8 mouse cellular contexts compared by ENCODE assay signal in the genomic region with DNA sequence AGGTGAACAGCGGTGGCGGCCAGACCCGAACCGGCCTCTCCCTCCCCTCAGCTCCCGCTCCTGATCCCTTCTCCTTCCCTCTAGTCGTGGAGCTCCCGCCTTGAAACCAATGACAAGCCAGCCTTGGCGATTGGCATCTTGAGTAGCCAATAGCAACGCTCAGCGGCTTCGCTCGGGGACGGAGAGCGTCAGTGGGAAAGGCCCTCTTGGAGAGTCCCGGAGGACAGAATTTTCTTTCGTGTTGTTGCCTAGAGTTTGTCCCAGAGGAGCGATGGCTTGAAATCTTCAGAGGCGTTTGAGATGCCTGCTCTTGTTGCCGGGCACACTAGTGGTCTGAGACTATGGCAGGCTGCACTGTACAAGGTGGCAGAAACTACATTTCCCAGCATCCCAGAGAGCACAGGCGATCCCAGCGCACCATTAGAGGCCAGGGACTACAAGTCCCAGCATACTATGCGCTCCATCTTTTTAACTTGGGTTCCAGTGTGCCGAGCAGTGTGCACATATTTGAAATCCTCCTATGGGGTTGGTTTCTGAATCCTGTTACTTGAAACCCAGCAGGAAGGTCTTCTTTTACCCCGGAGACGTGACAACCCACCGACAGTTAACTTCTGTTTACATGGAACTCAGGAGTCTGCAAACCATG. TPM values are rescaled to one million over a fixed set of nuclear protein-coding genes. Genes with fewer than 3 reads are reported as not detected.
DNase-seq lines count a peak whose midpoint lies in the region; ATAC-seq and TF ChIP-seq lines count a peak whose summit lies in the region.

Pde6d (minus strand) TSS at position 179 of the 646 bp plus-strand sequence.
Cops7b (plus strand) TSS at position 454 of the 646 bp plus-strand sequence.

- H3K79me2 ChIP-seq in MEL (ENCODE audit: control insufficient read depth, insufficient read depth, low read length, poor library complexity), result peaks cover 16% of the 10 kb centered on the region

- under 1% methylated on average over 26 of the region's 26 CpGs for WGBS in cerebellum, adult 2 months
- under 1% methylated on average over 26 of the region's 26 CpGs for WGBS in forebrain, postnatal 0 days
- WGBS in lung, embryonic 15.5 days, result under 1% methylated on average over 26 of the region's 26 CpGs

- H3K4me3 ChIP-seq in MEL (ENCODE audit: control insufficient read depth in 1 of 2, insufficient read depth in 1 of 2, low read depth in 2 of 2, low read length in 2 of 2), result peak within 1 kb of the TSS; percentile 72 to 89
- H3K4me3 ChIP-seq in cerebellum, adult 2 months (replicated peaks; ENCODE audit: insufficient read depth, low read depth, low read length), result peak within 1 kb of the TSS; percentile 83
- H3K4me3 ChIP-seq in forebrain, postnatal 0 days (ENCODE audit: low read depth, low read length), result peak within 1 kb of the TSS; percentile 92
- peak within 1 kb of the TSS; percentile 86 for H3K4me3 ChIP-seq in lung, embryonic 15.5 days

- no peak for TF ChIP-seq CTCF in MEL (IDR thresholded peaks at IDR 0.05 in 2 of 3, conservative IDR thresholded peaks at IDR 0.05 in 1 of 3; ENCODE audit: control insufficient read depth in 1 of 3, insufficient read depth in 1 of 3, low read depth in 2 of 3, low read length in 3 of 3, poor library complexity in 1 of 3, severe bottlenecking in 1 of 3)
- no peak for TF ChIP-seq CTCF in cerebellum, adult 2 months (IDR thresholded peaks at IDR 0.05; ENCODE audit: borderline replicate concordance, insufficient read depth, low read depth, low read length)
- TF ChIP-seq CTCF in forebrain, postnatal 0 days (IDR thresholded peaks at IDR 0.05; ENCODE audit: low read depth), result no peak

- peaks cover 10 to 18% of the 10 kb centered on the region in 2 experiments for H3K4me1 ChIP-seq in MEL (ENCODE audit: control insufficient read depth in 1 of 2, insufficient read depth in 2 of 2, low read length in 2 of 2)
- no peaks in the 10 kb centered on the region; the same call in 1 of the 2 replicates for H3K4me1 ChIP-seq in cerebellum, adult 2 months (ENCODE audit: control insufficient read depth, insufficient read depth, low read length)
- H3K4me1 ChIP-seq in forebrain, postnatal 0 days (ENCODE audit: insufficient read depth), result peaks cover 9% of the 10 kb centered on the region; the same call in 1 of the 2 replicates
- peaks cover 19% of the 10 kb centered on the region for H3K4me1 ChIP-seq in lung, embryonic 15.5 days

- H3K27ac ChIP-seq in MEL (ENCODE audit: control insufficient read depth, low read depth, low read length), result peak within 1 kb of the TSS; percentile 74
- H3K27ac ChIP-seq in cerebellum, adult 2 months (ENCODE audit: insufficient read depth, low read length), result peak within 1 kb of the TSS; percentile 70
- H3K27ac ChIP-seq in forebrain, postnatal 0 days (ENCODE audit: low read depth, low read length), result peak within 1 kb of the TSS; percentile 77; the same call in 1 of the 2 replicates
- H3K27ac ChIP-seq in lung, embryonic 15.5 days, result peak within 1 kb of the TSS; percentile 65

- no peaks in the 10 kb centered on the region for H3K27me3 ChIP-seq in MEL (ENCODE audit: control insufficient read depth in 1 of 2, insufficient read depth in 2 of 2, low read length in 2 of 2)
- no peaks in the 10 kb centered on the region for H3K27me3 ChIP-seq in cerebellum, adult 2 months (ENCODE audit: control insufficient read depth, insufficient read depth, low read length)
- no peaks in the 10 kb centered on the region for H3K27me3 ChIP-seq in forebrain, postnatal 0 days (ENCODE audit: insufficient read depth, low read length)
- H3K27me3 ChIP-seq in lung, embryonic 15.5 days, result no peaks in the 10 kb centered on the region

- no peak for TF ChIP-seq RAD21 in MEL (IDR thresholded peaks at IDR 0.05; ENCODE audit: low read depth, low read length)

- no peak for TF ChIP-seq EP300 in MEL (IDR thresholded peaks at IDR 0.05; ENCODE audit: low read depth in 1 of 2, low read length in 2 of 2)

- peak within 1 kb of the TSS; percentile 85 for H3K9ac ChIP-seq in MEL (ENCODE audit: control insufficient read depth, low read depth, low read length, poor library complexity, severe bottlenecking)
- H3K9ac ChIP-seq in forebrain, postnatal 0 days, result peak within 1 kb of the TSS; percentile 90
- peak within 1 kb of the TSS; percentile 91 for H3K9ac ChIP-seq in lung, embryonic 15.5 days

- peak; percentile 98 for DNase-seq in MEL (ENCODE audit: low read depth, low spot score)
- DNase-seq in cerebellum, adult 2 months, result peak; percentile 98 to 99
- DNase-seq in forebrain, postnatal 0 days, result peak; percentile 98
- peak; percentile 97 for DNase-seq in heart, postnatal 4 days
- peak; percentile 95 to 98 for DNase-seq in layer of hippocampus, adult 8-10 months (ENCODE audit: low spot score in 2 of 2)
- peak; percentile 93 for DNase-seq in ovary, adult 18-20 months (ENCODE audit: low spot score)
- peak; percentile 94 for DNase-seq in thymus, postnatal 0 days (ENCODE audit: low spot score)

- no peaks in the 10 kb centered on the region for H3K9me3 ChIP-seq in MEL (replicated peaks; ENCODE audit: insufficient read depth, low read length)
- no peaks in the 10 kb centered on the region for H3K9me3 ChIP-seq in forebrain, postnatal 0 days (ENCODE audit: low read length)
- H3K9me3 ChIP-seq in lung, embryonic 15.5 days, result no peaks in the 10 kb centered on the region

- peak; percentile 16 to 73; a peak in 2 of 4 replicates for TF ChIP-seq POLR2A in MEL (IDR thresholded peaks at IDR 0.05; ENCODE audit: control insufficient read depth in 1 of 2, insufficient read depth in 1 of 2, low read depth in 1 of 2, low read length in 2 of 2, poor library complexity in 1 of 2)
- TF ChIP-seq POLR2A in cerebellum, adult 2 months (IDR thresholded peaks at IDR 0.05; ENCODE audit: borderline replicate concordance, insufficient read depth, low read length), result peak; percentile 67; the same call in 1 of the 2 replicates

- ATAC-seq in forebrain, postnatal 0 days, result peak; percentile 98
- peak; percentile 97 for ATAC-seq in lung, embryonic 15.5 days (ENCODE audit: borderline replicate concordance, extremely low read depth, low FRiP score, low TSS enrichment)

- peaks cover 0 to 19% of the 10 kb centered on the region in 2 experiments; a peak in 2 of 4 replicates for H3K36me3 ChIP-seq in MEL (ENCODE audit: control insufficient read depth in 1 of 2, insufficient read depth in 2 of 2, low read length in 2 of 2)
- H3K36me3 ChIP-seq in forebrain, postnatal 0 days (ENCODE audit: insufficient read depth), result no peaks in the 10 kb centered on the region
- no peaks in the 10 kb centered on the region for H3K36me3 ChIP-seq in lung, embryonic 15.5 days

- H3K4me2 ChIP-seq in forebrain, postnatal 0 days (ENCODE audit: low read depth), result peak within 1 kb of the TSS; percentile 87
- H3K4me2 ChIP-seq in lung, embryonic 15.5 days, result peak within 1 kb of the TSS; percentile 81

TF ChIP-seq in MEL, 35 proteins besides CTCF, POLR2A, EP300 and RAD21 (continues in another document):
- TF ChIP-seq ZC3H11A (IDR thresholded peaks at IDR 0.05; ENCODE audit: low read depth, low read length), result no peak
- TF ChIP-seq MYB (IDR thresholded peaks at IDR 0.05; ENCODE audit: low read depth, low read length), result no peak
- no peak for TF ChIP-seq SMC3 (IDR thresholded peaks at IDR 0.05; ENCODE audit: low read depth, low read length)
- TF ChIP-seq MEF2A (IDR thresholded peaks at IDR 0.05; ENCODE audit: extremely low read depth, insufficient replicate concordance, low read depth, low read length, poor library complexity, severe bottlenecking), result no peak; the same call in 1 of the 2 replicates
- peak; percentile 35; the same call in 1 of the 2 replicates for TF ChIP-seq TCF12 (IDR thresholded peaks at IDR 0.05; ENCODE audit: low read depth, low read length)
- TF ChIP-seq ZNF384 (IDR thresholded peaks at IDR 0.05; ENCODE audit: low read depth, low read length), result no peak
- TF ChIP-seq E2F4 (IDR thresholded peaks at IDR 0.05; ENCODE audit: borderline replicate concordance, low read depth, low read length), result peak; percentile 79; the same call in 1 of the 2 replicates
- TF ChIP-seq MYC (IDR thresholded peaks at IDR 0.05; ENCODE audit: low read depth, low read length), result peak; percentile 76
- no peak for TF ChIP-seq UBTF (IDR thresholded peaks at IDR 0.05; ENCODE audit: borderline replicate concordance, insufficient read depth, low read depth, low read length)
- no peak for TF ChIP-seq JUND (IDR thresholded peaks at IDR 0.05; ENCODE audit: low read depth, low read length)
- peak; percentile 100 for TF ChIP-seq HCFC1 (IDR thresholded peaks at IDR 0.05; ENCODE audit: low read depth, low read length)
- no peak for TF ChIP-seq ZKSCAN1 (IDR thresholded peaks at IDR 0.05; ENCODE audit: low read depth, low read length)
- TF ChIP-seq TAL1 (IDR thresholded peaks at IDR 0.05; ENCODE audit: low read length), result no peak
- TF ChIP-seq NRF1 (IDR thresholded peaks at IDR 0.05; ENCODE audit: insufficient read depth, low read depth, low read length, poor library complexity, severe bottlenecking), result peak; percentile 60

RNA-seq across cellular contexts. Expression of gene Pde6d, which starts in this region (rescaled TPM):
- 13.4 and 13.8 TPM in 2 replicates for total RNA-seq in MEL (2012; rRNA removed)
- 10 to 100 TPM in 1 of 2 experiments, not detected in 1; 79.9 TPM for polyA plus RNA-seq in MEL (2012; ENCODE audit: insufficient read depth in 1 of 2, insufficient read length in 2 of 2, low read depth in 1 of 2, low replicate concordance in 2 of 2, missing spikeins in 1 of 2)
- 84.2 and 87.1 TPM in 2 replicates for polyA plus RNA-seq in cerebellum, adult 2 months (2012; rRNA removed)
- total RNA-seq in forebrain, postnatal 0 days (2014; rRNA removed), result 44.9 and 59.0 TPM in 2 replicates
- polyA plus RNA-seq in forebrain, postnatal 0 days (2015; fragmentation: Nextera tagmentation; extraction: Ambion mirVana), result 110 and 116 TPM in 2 replicates
- 10 to 100 TPM; 39.4 to 40.5 TPM for total RNA-seq in heart, postnatal 4 days (2021)
- 10 to 100 TPM; 47.4 to 55.5 (median 49.3) TPM for total RNA-seq in layer of hippocampus, adult 8-10 months (2022)
- polyA plus RNA-seq in lung, embryonic 15.5 days (2015; fragmentation: Nextera tagmentation; extraction: Ambion mirVana), result 64.0 and 64.4 TPM in 2 replicates
- polyA plus RNA-seq in thymus, postnatal 0 days (2015; fragmentation: Nextera tagmentation; extraction: Ambion mirVana), result 52.2 and 55.4 TPM in 2 replicates

RNA-seq across cellular contexts. Expression of gene Cops7b, which starts in this region (rescaled TPM):
- total RNA-seq in MEL (2012; rRNA removed), result 34.3 and 36.0 TPM in 2 replicates
- polyA plus RNA-seq in MEL (2012; ENCODE audit: insufficient read depth in 1 of 2, insufficient read length in 2 of 2, low read depth in 1 of 2, low replicate concordance in 2 of 2, missing spikeins in 1 of 2), result 10 to 100 TPM in 1 of 2 experiments, not detected in 1; 64.8 TPM
- polyA plus RNA-seq in cerebellum, adult 2 months (2012; rRNA removed), result 29.8 and 30.9 TPM in 2 replicates
- total RNA-seq in forebrain, postnatal 0 days (2014; rRNA removed), result 37.6 and 40.3 TPM in 2 replicates
- 54.3 and 54.7 TPM in 2 replicates for polyA plus RNA-seq in forebrain, postnatal 0 days (2015; fragmentation: Nextera tagmentation; extraction: Ambion mirVana)
- 10 to 100 TPM; 13.6 to 14.0 TPM for total RNA-seq in heart, postnatal 4 days (2021)
- total RNA-seq in layer of hippocampus, adult 8-10 months (2022), result 10 to 100 TPM; 18.7 to 21.5 (median 19.8) TPM
- 36.0 and 37.8 TPM in 2 replicates for polyA plus RNA-seq in lung, embryonic 15.5 days (2015; fragmentation: Nextera tagmentation; extraction: Ambion mirVana)
- 35.2 and 36.5 TPM in 2 replicates for polyA plus RNA-seq in thymus, postnatal 0 days (2015; fragmentation: Nextera tagmentation; extraction: Ambion mirVana)

Comparison
In these comparisons a context has a peak if more than half of its experiments do, and no peak if none do; other contexts are left out.
1. Peak in every context shown above with its lines: DNase-seq, ATAC-seq, H3K4me3 ChIP-seq and H3K27ac ChIP-seq.